15 mouse cellular contexts compared by ENCODE assay signal in the genomic region with DNA sequence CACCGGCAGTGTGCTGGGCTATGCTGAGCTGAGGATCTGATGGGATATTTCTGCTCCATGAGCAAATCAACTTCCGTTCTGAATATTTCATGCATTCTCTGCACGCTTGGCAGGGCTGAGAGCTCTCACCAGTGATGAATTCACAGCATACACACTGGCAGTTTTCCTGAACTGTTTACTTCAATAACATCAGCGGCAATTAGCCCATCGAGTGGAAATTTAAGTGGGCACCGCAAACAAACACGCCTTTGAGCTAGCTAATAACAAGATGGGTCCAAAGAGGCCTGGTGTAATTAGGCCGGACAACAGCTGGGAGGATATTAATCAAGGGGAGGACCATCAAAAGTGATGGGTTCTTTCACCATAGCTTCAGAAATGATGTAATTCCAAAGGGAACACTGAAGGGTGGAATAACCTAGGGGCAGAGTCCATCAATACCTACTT.
DNase-seq lines count a peak whose midpoint lies in the region; ATAC-seq lines count a peak whose summit lies in the region.
"Had no signal": no experiment of that assay in that cellular context is flagged by ENCODE, and none has a peak within 500 bp of the region (broad histone marks: within the 10 kb centered on the region; RNA-seq: fewer than 3 reads in every experiment).

No protein-coding gene starts in this region.

- peak; percentile 30 for DNase-seq in embryo, embryonic 11 days
- DNase-seq in embryo, embryonic 9.5 days (ENCODE audit: extremely low spot score), result no peak
- peak; percentile 76 for DNase-seq in Muller cell, postnatal 12 days (ENCODE audit: inconsistent ontology term)
- DNase-seq in thymus, postnatal 10 days (ENCODE audit: low spot score in 2 of 2), result no peak
- no peak for DNase-seq in urinary bladder, postnatal 10 days (ENCODE audit: low spot score)
- DNase-seq in heart, adult 8-10 months (ENCODE audit: low spot score), result no peak
- DNase-seq: B cell, adult 2 months; gastrocnemius, postnatal 10 days; heart, postnatal 4 days; kidney, adult 8-10 months; thymus, adult 18-20 months had no signal

- peaks cover 21% of the 10 kb centered on the region for H3K4me1 ChIP-seq in forebrain, embryonic 15.5 days
- H3K4me1 ChIP-seq in midbrain, embryonic 15.5 days, result 0 out of 2 replicates have a peak, but pooled peaks cover 8% of the 10 kb centered on the region
- H3K4me1 ChIP-seq: liver, embryonic 15.5 days had no signal

- ATAC-seq in forebrain, embryonic 15.5 days (replicated peaks), result peak; percentile 84
- ATAC-seq in midbrain, embryonic 15.5 days (replicated peaks), result peak; percentile 80

- 17% methylated on average over 8 of the region's 8 CpGs for WGBS in forebrain, embryonic 15.5 days
- 49% methylated on average over 8 of the region's 8 CpGs for WGBS in midbrain, embryonic 15.5 days

- no peaks in the 10 kb centered on the region for H3K36me3 ChIP-seq in forebrain, embryonic 15.5 days
- no peaks in the 10 kb centered on the region for H3K36me3 ChIP-seq in midbrain, embryonic 15.5 days (replicated peaks)
- H3K36me3 ChIP-seq: liver, embryonic 15.5 days had no signal

- H3K9ac ChIP-seq in forebrain, embryonic 15.5 days (replicated peaks), result no peak overlapping the region
- H3K9ac ChIP-seq in midbrain, embryonic 15.5 days, result no peak overlapping the region
- H3K9ac ChIP-seq: liver, embryonic 15.5 days had no signal

- no peaks in the 10 kb centered on the region for H3K27me3 ChIP-seq in forebrain, embryonic 15.5 days
- H3K27me3 ChIP-seq in midbrain, embryonic 15.5 days (replicated peaks), result no peaks in the 10 kb centered on the region
- H3K27me3 ChIP-seq: liver, embryonic 15.5 days had no signal

- no peaks in the 10 kb centered on the region for H3K9me3 ChIP-seq in forebrain, embryonic 15.5 days
- no peaks in the 10 kb centered on the region for H3K9me3 ChIP-seq in midbrain, embryonic 15.5 days
- H3K9me3 ChIP-seq: liver, embryonic 15.5 days had no signal

- no peak overlapping the region for H3K4me3 ChIP-seq in forebrain, embryonic 15.5 days
- H3K4me3 ChIP-seq in midbrain, embryonic 15.5 days, result no peak overlapping the region
- H3K4me3 ChIP-seq: liver, embryonic 15.5 days had no signal

- peak overlapping the region; percentile 6; the same call in 1 of the 2 replicates for H3K27ac ChIP-seq in forebrain, embryonic 15.5 days (replicated peaks)
- H3K27ac ChIP-seq in midbrain, embryonic 15.5 days, result no peak overlapping the region
- H3K27ac ChIP-seq: liver, embryonic 15.5 days had no signal

- H3K4me2 ChIP-seq in forebrain, embryonic 15.5 days (replicated peaks), result no peak overlapping the region
- no peak overlapping the region for H3K4me2 ChIP-seq in midbrain, embryonic 15.5 days
- H3K4me2 ChIP-seq: heart, embryonic 11.5 days; liver, embryonic 15.5 days had no signal

Comparison
In these comparisons a context has a peak if more than half of its experiments do, and no peak if none do; other contexts are left out.
1. DNase-seq: peak in embryo, embryonic 11 days (single experiment) and Muller cell, postnatal 12 days (single experiment); none in embryo, embryonic 9.5 days (single experiment), thymus, postnatal 10 days (0 of 2), urinary bladder, postnatal 10 days (single experiment) and heart, adult 8-10 months (single experiment).